Mouse (Mus musculus): ENCODE data around the gene Gm4858. TPM values are rescaled to one million over a fixed set of nuclear protein-coding genes. Genes with fewer than 3 reads are reported as not detected.

Gene Gm4858
- total and polyA plus RNA-seq, 3 experiments, result not detected

DNA sequence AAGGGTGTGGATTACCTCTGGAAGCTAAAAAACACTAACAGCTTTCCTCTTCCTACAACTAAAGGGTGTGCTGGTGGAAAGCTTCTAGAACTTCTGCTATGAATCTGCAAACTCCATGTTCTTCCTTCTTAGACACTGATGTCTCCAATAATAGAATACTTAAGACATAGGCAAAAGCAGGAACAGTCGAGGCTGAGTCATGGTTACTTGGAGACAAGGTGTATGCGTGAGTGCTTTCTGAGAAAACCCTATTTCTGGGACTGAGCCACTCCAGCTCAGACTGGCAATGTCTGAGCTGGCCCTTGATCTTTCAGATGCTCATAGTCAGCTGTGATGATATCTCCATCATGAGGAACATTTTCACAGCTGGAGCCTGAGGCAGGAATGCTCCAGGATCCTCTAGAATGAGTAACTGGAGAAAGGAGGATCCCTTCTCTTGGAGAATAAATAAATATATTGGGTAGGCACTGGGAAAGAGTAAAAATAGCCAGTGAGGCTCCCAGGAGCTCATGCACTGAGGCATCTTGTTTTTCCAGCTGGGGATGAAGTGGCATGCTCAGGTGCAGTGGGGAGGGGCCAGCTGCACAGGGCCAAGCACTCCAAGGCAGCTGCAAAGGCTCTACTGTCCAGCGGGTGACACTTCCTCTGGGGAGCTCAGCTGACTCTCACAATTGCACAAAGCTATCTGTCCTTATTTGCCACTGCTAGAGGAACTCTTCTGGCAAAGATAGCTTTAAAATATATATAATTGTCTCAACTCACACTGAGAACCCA, 45.0 kb upstream of the Gm4858 start:
- H3K79me2 ChIP-seq (replicated peaks; ENCODE audit: control insufficient read depth, extremely low read depth, insufficient read depth, poor library complexity, severe bottlenecking), result no peaks in the 10 kb centered on the region
- no peaks in the 10 kb centered on the region for H3K9me3 ChIP-seq (replicated peaks; ENCODE audit: low read length)
- no peak overlapping the region for H3K4me2 ChIP-seq (ENCODE audit: insufficient read depth, low read depth, poor library complexity, severe bottlenecking)
- no peak for DNase-seq (ENCODE audit: extremely low read depth)
- TF ChIP-seq EP300 (IDR thresholded peaks at IDR 0.05; ENCODE audit: low read length), result no peak
- TF ChIP-seq JUND (conservative IDR thresholded peaks at IDR 0.05; ENCODE audit: low read depth, low read length), result no peak
- no peak for TF ChIP-seq CHD1 (IDR thresholded peaks at IDR 0.05; ENCODE audit: low read depth, low read length)
- TF ChIP-seq ZNF384 (IDR thresholded peaks at IDR 0.05; ENCODE audit: low read depth, low read length), result no peak
- TF ChIP-seq MAZ (IDR thresholded peaks at IDR 0.05; ENCODE audit: low read depth, low read length), result no peak
- TF ChIP-seq HCFC1 (IDR thresholded peaks at IDR 0.05; ENCODE audit: low read depth, low read length), result no peak
- no peak for TF ChIP-seq NELFE (IDR thresholded peaks at IDR 0.05; ENCODE audit: low read depth, low read length)
- TF ChIP-seq NRF1 (IDR thresholded peaks at IDR 0.05; ENCODE audit: low read depth, low read length), result no peak
- no peak for TF ChIP-seq RAD21 (IDR thresholded peaks at IDR 0.05; ENCODE audit: low read depth, low read length)
- no peak for TF ChIP-seq E2F4 (IDR thresholded peaks at IDR 0.05; ENCODE audit: insufficient replicate concordance, low read depth, low read length)
- TF ChIP-seq KAT2A (IDR thresholded peaks at IDR 0.05; ENCODE audit: insufficient replicate concordance, low read length), result no peak
- no peak for TF ChIP-seq MXI1 (IDR thresholded peaks at IDR 0.05; ENCODE audit: low read depth, low read length)
- no peak for TF ChIP-seq SIN3A (IDR thresholded peaks at IDR 0.05; ENCODE audit: low read length)
- TF ChIP-seq TBP (conservative IDR thresholded peaks at IDR 0.05; ENCODE audit: low read depth, low read length), result no peak
- no peak for TF ChIP-seq CHD2 (IDR thresholded peaks at IDR 0.05; ENCODE audit: low read length)
- TF ChIP-seq MEF2A (IDR thresholded peaks at IDR 0.05; ENCODE audit: borderline replicate concordance, low read depth, low read length), result no peak
- TF ChIP-seq JUN (IDR thresholded peaks at IDR 0.05; ENCODE audit: insufficient read depth, low read depth, low read length), result no peak
- no peak for TF ChIP-seq CTCF (conservative IDR thresholded peaks at IDR 0.05 in 1 of 2, IDR thresholded peaks at IDR 0.05 in 1 of 2; ENCODE audit: low read depth in 2 of 2, low read length in 2 of 2)
- TF ChIP-seq PAX5 (IDR thresholded peaks at IDR 0.05; ENCODE audit: low read length), result no peak
- H3K36me3 ChIP-seq (replicated peaks in 1 of 2; ENCODE audit: control insufficient read depth in 1 of 2, insufficient read depth in 1 of 2, low read length in 1 of 2), result no peaks in the 10 kb centered on the region
- no peak overlapping the region for H3K9ac ChIP-seq (ENCODE audit: insufficient read depth, low read depth)
- H3K27ac ChIP-seq (ENCODE audit: insufficient read depth, low read depth), result no peak overlapping the region
- no peaks in the 10 kb centered on the region for H3K27me3 ChIP-seq (replicated peaks)
- dilution Hi-C loops (cut with MboI; ENCODE audit: extremely low pct_ligation_motif_present, extremely low pct_unique_long_range_greater_than_20kb, low sequenced_read_pairs), result no loop called here
- peaks cover 0 to 7% of the 10 kb centered on the region in 2 experiments; a peak in 2 of 4 replicates for H3K4me1 ChIP-seq (ENCODE audit: control insufficient read depth in 1 of 2, insufficient read depth in 2 of 2)
- no peak overlapping the region for H3K4me3 ChIP-seq (replicated peaks in 1 of 3; ENCODE audit: low read depth in 2 of 3, low read length in 2 of 3, poor library complexity in 1 of 3)
- in situ Hi-C loops (cut with MboI; ENCODE audit: low pct_ligation_motif_present, low pct_unique_long_range_greater_than_20kb, low sequenced_read_pairs), result no loop called here

DNA sequence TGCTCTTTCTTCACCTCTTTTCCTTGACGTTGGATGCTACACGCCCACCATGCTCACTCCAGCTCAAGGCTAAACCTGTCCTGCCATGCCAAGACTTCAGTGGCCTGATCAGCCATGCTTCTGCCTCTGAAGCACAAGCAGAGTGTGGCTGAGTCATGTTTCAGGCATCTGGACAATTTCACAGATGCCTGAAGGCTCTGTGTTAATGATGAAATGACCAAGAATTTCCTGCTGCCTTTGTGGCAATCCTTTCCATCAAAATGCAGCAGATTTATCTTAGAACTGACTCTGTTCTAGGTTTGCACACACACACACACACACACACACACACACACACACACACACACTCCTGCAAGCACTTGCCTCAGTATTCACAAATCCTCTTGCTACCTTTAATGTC, 43.1 kb upstream of the Gm4858 start:
- Histone ChIP-seq H3K79me2 (replicated peaks; ENCODE audit: control insufficient read depth, extremely low read depth, insufficient read depth, poor library complexity, severe bottlenecking) (no peaks in the 10 kb centered on the region), H3K27ac (ENCODE audit: insufficient read depth, low read depth) (no peak overlapping the region), H3K4me1 (ENCODE audit: control insufficient read depth in 1 of 2, insufficient read depth in 2 of 2) (peaks cover 0 to 7% of the 10 kb centered on the region in 2 experiments; a peak in 2 of 4 replicates), H3K9ac (ENCODE audit: insufficient read depth, low read depth) (no peak overlapping the region), H3K4me2 (ENCODE audit: insufficient read depth, low read depth, poor library complexity, severe bottlenecking) (no peak overlapping the region), H3K27me3 (replicated peaks) (no peaks in the 10 kb centered on the region), H3K9me3 (replicated peaks; ENCODE audit: low read length) (no peaks in the 10 kb centered on the region), H3K4me3 (replicated peaks in 1 of 3; ENCODE audit: low read depth in 2 of 3, low read length in 2 of 3, poor library complexity in 1 of 3) (no peak overlapping the region), H3K36me3 (replicated peaks in 1 of 2; ENCODE audit: control insufficient read depth in 1 of 2, insufficient read depth in 1 of 2, low read length in 1 of 2) (no peaks in the 10 kb centered on the region)
- dilution Hi-C loops (cut with MboI; ENCODE audit: extremely low pct_ligation_motif_present, extremely low pct_unique_long_range_greater_than_20kb, low sequenced_read_pairs), result no loop called here
- no peak for DNase-seq (ENCODE audit: extremely low read depth)
- no peak for TF ChIP-seq ZC3H11A (IDR thresholded peaks at IDR 0.05; ENCODE audit: low read depth, low read length)
- TF ChIP-seq MAX (IDR thresholded peaks at IDR 0.05; ENCODE audit: low read length), result no peak
- no peak for TF ChIP-seq POLR2A (IDR thresholded peaks at IDR 0.05; ENCODE audit: low read depth, low read length)
- no peak for TF ChIP-seq E2F4 (IDR thresholded peaks at IDR 0.05; ENCODE audit: insufficient replicate concordance, low read depth, low read length)
- no peak for TF ChIP-seq SMC3 (IDR thresholded peaks at IDR 0.05; ENCODE audit: low read depth, low read length)
- no peak for TF ChIP-seq RAD21 (IDR thresholded peaks at IDR 0.05; ENCODE audit: low read depth, low read length)
- no peak for TF ChIP-seq TCF12 (IDR thresholded peaks at IDR 0.05; ENCODE audit: low read depth, low read length)
- no peak for TF ChIP-seq JUND (conservative IDR thresholded peaks at IDR 0.05; ENCODE audit: low read depth, low read length)
- no peak for TF ChIP-seq USF1 (IDR thresholded peaks at IDR 0.05; ENCODE audit: low read depth, low read length)
- TF ChIP-seq CHD2 (IDR thresholded peaks at IDR 0.05; ENCODE audit: low read length), result no peak
- no peak for TF ChIP-seq SIN3A (IDR thresholded peaks at IDR 0.05; ENCODE audit: low read length)
- no peak for TF ChIP-seq USF2 (conservative IDR thresholded peaks at IDR 0.05; ENCODE audit: low read depth, low read length)
- TF ChIP-seq NELFE (IDR thresholded peaks at IDR 0.05; ENCODE audit: low read depth, low read length), result no peak
- no peak for TF ChIP-seq KAT2A (IDR thresholded peaks at IDR 0.05; ENCODE audit: insufficient replicate concordance, low read length)
- TF ChIP-seq UBTF (IDR thresholded peaks at IDR 0.05; ENCODE audit: low read depth, low read length), result no peak
- TF ChIP-seq CTCF (conservative IDR thresholded peaks at IDR 0.05 in 1 of 2, IDR thresholded peaks at IDR 0.05 in 1 of 2; ENCODE audit: low read depth in 2 of 2, low read length in 2 of 2), result no peak
- in situ Hi-C loops (cut with MboI; ENCODE audit: low pct_ligation_motif_present, low pct_unique_long_range_greater_than_20kb, low sequenced_read_pairs), result no loop called here

All from CH12.LX (cell line).